Mouse (Mus musculus) cerebellum, adult 8-10 months (tissue): ENCODE results near the gene Rnf212.
"Not testable (repeated sequence)": the region's sequence is repeated elsewhere in the genome, so short reads cannot be mapped to it uniquely, and the experiment has no call there.

Source experiments
- DNase-seq: peaks from one replicate; pipeline ENCODE4 v3.0.0; 2022

Rnf212 gene

DNA sequence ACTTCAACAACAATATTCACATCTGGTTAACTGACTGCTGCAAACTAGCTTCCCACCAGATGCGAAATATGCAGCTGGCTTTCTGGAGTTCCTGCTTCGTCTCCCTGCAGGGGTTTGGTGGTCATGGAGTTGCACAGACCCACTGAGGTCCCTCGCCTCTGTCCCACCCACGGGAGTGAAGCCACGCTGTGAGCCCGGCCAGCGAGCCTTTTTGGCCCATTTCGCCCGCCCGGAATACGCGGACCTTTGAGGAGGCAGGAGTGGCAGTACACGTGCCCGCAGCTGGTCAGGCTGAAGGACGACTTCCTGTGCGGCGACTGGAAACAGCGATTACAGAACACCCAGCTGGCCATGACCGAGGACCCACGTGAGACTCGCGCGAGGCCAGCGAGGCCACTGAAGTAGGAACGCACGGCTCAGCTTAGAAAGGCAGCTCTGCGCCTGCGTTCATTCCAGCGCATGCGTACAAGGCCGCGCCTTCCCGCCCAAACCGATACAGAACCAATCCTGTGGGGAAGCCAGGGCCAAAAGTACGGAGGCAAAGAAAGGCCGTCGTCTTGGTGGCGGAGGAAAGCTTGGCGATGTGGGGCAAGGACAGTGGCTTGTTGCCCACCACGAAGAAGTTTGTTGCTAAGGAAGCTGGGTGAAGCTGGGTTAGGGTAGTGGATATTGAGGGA lies at the start of gene Rnf212:
Gene Rnf212 (minus strand): TSS at position 353 of the 677 bp plus-strand sequence.
- DNase-seq = no peak

DNA sequence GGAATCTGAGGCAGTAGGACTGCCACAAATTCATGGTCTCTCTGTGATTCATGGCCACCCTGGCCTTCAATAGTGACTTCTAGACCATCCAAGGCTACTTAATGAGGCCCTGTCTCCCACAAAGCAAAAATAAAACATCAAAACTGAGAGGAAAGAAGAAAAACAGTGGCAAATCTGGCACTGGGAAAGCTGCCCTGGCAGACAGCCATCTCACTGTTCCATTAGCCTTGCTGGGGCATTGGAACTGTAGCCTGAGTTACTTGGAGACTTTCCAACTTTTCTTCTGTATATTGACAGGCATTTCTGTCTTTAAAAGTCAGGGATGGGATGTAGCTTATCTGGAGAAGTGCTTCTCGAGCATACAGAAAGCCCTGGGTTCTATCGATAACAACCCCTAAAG lies 48.5 kb upstream of the Rnf212 start:
- DNase-seq = no peak

- not testable (repeated sequence) for DNase-seq
Measured at GRCm38 (mm10) chr5:108808750-108809149, 34.0 kb upstream of the Rnf212 start, which contains the start of gene Vmn2r8. TSS of gene Vmn2r8 (minus strand) at chr5:108808850.

DNA sequence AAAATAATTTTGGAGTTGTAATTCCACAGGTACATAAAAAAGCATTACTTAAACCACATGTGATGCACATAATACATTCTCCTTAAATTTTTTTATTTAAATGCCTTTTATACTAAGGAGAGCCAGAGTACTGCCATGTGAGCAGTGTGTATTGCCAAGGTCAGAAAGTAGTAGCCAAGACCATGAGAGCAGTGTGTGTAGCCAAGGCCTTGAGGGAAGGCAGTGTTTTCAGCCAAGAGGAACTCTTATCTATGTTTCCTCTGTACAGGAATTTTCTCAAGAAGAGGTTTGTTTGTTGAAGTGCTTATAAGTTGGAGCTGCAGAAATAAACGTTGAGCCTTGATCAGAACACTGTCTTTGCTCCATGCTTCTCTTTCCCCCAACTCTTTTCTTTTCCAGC lies 28.9 kb upstream of the Rnf212 start:
- no peak for DNase-seq

- not testable (repeated sequence) for DNase-seq
Measured at GRCm38 (mm10) chr5:108795263-108795662, 20.5 kb upstream of the Rnf212 start, which contains the start of gene Tmed11. TSS of gene Tmed11 (minus strand) at chr5:108795363.

GRCm38 (mm10) chr5:108790385-108790784 lies 15.6 kb upstream of the Rnf212 start:
- DNase-seq = not testable (repeated sequence)

DNA sequence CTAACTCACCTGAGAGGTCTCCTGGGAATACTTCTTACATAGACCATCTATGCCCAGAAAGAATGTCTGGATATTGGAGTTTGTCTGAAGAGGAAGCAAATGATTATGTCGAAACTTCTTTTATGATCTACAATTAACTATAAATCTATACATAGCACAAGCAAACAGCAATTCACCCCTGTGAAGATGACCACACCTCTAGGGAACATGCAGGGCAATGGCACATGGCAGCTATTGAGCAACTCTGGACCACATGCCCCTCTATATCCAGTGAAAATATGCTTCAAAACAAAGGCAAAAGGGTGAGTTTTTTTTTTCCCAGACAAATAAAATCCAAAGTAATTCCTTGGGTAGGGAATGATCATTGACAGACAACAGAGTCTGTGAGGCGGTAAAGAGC lies 14.8 kb downstream of the Rnf212 start:
- DNase-seq = no peak

- DNase-seq = peak; percentile 3
Measured at GRCm38 (mm10) chr5:108758396-108758795, 16.4 kb downstream of the Rnf212 start.

DNA sequence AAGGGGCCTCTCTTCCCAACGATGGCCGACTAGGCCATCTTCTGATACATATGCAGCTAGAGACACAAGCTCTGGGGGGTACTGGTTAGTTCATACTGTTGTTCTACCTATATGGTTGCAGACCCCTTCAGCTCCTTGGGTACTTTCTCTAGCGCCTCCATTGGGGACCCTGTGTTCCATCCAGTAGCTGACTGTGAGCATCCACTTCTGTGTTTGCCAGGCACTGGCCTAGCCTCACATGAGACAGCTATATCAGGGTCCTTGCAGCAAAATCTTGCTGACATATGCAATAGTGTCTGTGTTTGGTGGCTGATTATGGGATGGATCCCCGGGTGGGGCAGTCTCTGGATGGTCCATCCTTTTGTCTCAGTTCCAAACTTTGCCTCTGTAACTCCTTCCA lies 23.5 kb downstream of the Rnf212 start:
- DNase-seq = not testable (repeated sequence)

- no peak for DNase-seq
Measured at GRCm38 (mm10) chr5:108750328-108751210, 24.2 kb downstream of the Rnf212 start.

- DNase-seq = no peak
Measured at GRCm38 (mm10) chr5:108744629-108745028, 30.2 kb downstream of the Rnf212 start.

DNA sequence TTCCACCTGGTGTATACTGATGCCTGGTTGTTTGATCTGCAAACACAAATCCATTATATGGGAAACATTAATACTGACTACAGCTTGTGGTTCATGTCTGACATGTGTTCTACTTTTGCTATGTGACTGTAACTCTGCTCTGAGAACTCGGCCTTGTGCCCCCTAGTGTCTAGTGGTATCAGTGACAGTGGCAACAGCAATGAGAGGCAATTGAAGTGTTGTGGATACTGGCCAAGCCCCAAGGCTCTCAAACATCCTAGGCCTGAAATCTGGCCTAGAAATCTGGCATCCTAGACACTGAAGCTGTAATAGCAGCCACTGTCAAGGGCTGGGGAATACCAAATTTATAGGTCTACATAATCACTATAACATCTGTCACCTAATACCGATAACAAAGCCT lies 30.9 kb downstream of the Rnf212 start:
- no peak for DNase-seq

- DNase-seq = no peak
Measured at GRCm38 (mm10) chr5:108742596-108742995, 32.2 kb downstream of the Rnf212 start.

GRCm38 (mm10) chr5:108741844-108742243 lies 32.9 kb downstream of the Rnf212 start:
- DNase-seq = no peak

GRCm38 (mm10) chr5:108727425-108727824 lies 47.4 kb downstream of the Rnf212 start:
- DNase-seq = no peak

GRCm38 (mm10) chr5:108726557-108727248 lies 48.1 kb downstream of the Rnf212 start:
- peak; percentile 64 for DNase-seq

DNA sequence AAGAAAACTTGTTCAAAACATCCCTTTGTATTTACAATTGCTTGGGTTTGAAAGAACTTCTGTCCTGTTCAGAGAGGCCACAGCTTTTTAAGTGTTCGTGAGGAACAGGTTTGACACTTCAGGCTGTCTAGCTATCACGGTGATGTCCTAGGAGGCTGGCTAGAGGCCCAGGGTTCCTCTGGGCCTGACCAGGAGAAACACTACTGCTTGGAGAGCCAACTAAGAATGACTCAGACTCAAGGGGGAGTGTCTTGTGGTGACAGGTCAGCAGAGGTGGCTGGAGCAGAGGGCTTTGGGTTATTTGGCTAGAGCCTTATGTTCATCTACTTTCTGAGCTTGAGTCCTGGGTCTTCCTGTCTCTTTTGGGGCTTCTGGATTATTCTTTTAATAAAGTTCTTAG lies 50.8 kb downstream of the Rnf212 start:
- DNase-seq = no peak

GRCm38 (mm10) chr5:108719761-108720160 lies 55.0 kb downstream of the Rnf212 start:
- no peak for DNase-seq

- DNase-seq = no peak
Measured at GRCm38 (mm10) chr5:108718051-108718450, 56.7 kb downstream of the Rnf212 start.

GRCm38 (mm10) chr5:108715974-108716373 lies 58.8 kb downstream of the Rnf212 start:
- DNase-seq = no peak

DNA sequence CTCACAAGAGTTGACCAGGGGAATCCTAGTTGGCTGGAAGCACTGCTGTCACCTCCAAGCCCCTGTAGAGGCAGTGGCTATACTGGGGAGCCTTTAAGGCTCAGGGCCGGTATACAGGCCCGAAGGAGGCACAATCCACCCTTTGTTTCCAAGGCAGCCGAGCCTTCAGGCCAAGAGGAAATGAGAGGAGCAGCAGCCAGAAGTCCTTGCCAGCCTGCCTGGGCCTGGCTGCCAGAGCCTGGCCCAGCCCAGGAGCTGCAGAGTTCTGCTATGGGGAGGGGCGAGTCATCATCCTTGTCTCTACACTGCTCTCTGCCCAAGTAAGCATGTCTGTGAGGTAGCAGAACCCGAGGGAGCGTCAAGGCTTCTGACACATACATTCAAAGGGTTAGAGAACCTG lies 60.6 kb downstream of the Rnf212 start:
- peak; percentile 18 for DNase-seq

DNA sequence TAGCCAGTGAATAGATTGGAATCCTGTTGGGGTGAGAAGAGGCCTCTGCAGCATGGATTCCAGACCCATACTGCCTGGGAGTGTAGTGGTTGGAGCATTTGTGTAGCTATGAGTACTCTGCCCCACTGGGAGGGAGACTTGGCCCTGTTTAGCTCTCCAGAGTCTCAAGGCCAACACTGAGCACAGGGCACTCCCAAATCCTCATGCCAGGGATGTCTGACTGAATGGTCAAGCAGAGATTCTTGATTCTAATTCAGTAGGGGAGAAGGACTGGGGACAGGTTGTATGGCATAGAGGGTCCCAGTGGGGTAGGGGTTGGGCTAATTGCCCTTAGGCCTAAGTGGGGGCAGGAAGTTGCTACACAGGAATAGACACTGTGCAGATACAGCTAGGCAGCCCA lies 61.1 kb downstream of the Rnf212 start:
- no peak for DNase-seq

DNA sequence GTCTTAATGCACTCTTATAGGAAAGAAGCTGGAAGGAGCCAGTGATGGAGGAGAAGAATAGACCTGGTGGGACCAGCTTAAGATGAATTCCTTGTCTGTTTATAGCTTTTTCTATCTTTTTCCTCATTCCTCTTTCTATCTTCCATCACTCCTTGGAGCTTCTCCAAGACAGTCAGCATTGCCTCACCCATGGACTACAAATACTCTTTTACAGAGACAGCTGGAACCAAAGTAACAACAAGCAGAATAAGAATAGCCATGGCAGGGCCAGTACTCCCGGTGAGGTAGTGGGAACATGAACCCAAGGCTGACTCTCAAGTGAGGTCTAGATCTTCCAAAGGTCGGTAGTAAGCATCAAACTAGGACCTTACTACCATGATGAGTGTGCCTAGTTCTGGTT lies 61.7 kb downstream of the Rnf212 start:
- no peak for DNase-seq
